Mouse (Mus musculus) liver, embryonic 16.5 days (tissue): Measurements from ENCODE around the gene Yif1b. TPM values are rescaled to one million over a fixed set of nuclear protein-coding genes. Genes with fewer than 3 reads are reported as not detected.

ENCODE experiments used
- ATAC-seq: fragments of 200-750 bp; cut with Nextera tagmentation; 2 replicates; pipeline ENCODE4 v1.8.0; 2017; ENCODE audit warnings: low read depth, mild to moderate bottlenecking, moderate number of reproducible peaks, moderate library complexity
- H3K27ac ChIP-seq: fragments of 300-500 bp; sonication (generic); 2 replicates; pipeline ENCODE4 v1.5.1; 2014; ENCODE audit warnings: mild to moderate bottlenecking, low read length
- H3K27me3 ChIP-seq: fragments of 300-500 bp; sonication (generic); 2 replicates; pipeline ENCODE4 v1.6.1; 2014; ENCODE audit warnings: low read depth, low read length, mixed read lengths; ENCODE audit not compliant: control insufficient read depth, insufficient read depth
- H3K36me3 ChIP-seq: fragments of 300-500 bp; sonication (generic); 2 replicates; pipeline ENCODE4 v1.6.1; 2014; ENCODE audit warnings: mild to moderate bottlenecking; ENCODE audit not compliant: control insufficient read depth, insufficient read depth
- H3K4me1 ChIP-seq: fragments of 300-500 bp; sonication (generic); 2 replicates; pipeline ENCODE4 v1.6.1; 2014; ENCODE audit warnings: low read depth, low read length, mixed read lengths; ENCODE audit not compliant: control insufficient read depth
- H3K4me2 ChIP-seq: fragments of 300-500 bp; sonication (generic); 2 replicates; pipeline ENCODE4 v1.6.1; 2014; ENCODE audit warnings: low read depth, low read length, mixed read lengths
- H3K4me3 ChIP-seq: fragments of 300-500 bp; sonication (generic); 2 replicates; pipeline ENCODE4 v1.5.1; 2014; ENCODE audit warnings: low read depth, mild to moderate bottlenecking, low read length
- H3K9ac ChIP-seq: fragments of 300-500 bp; sonication (generic); 2 replicates; pipeline ENCODE4 v1.6.1; 2014; ENCODE audit warnings: low read depth, low read length
- H3K9me3 ChIP-seq: fragments of 300-500 bp; sonication (generic); replicated peaks from 2 replicates; pipeline ENCODE4 v1.6.1; 2016; ENCODE audit warnings: low read length; ENCODE audit not compliant: control insufficient read depth
- WGBS: fragments of 180-500 bp; shearing (Covaris S2); extraction: QIAGEN DNeasy Blood & Tissue Kit; methylation state at CpG from one replicate; pipeline ENCODE4 v1.1.7; 2014; ENCODE audit not compliant: insufficient replicate concordance; 5-methylcytosine and 5-hydroxymethylcytosine counted together
- polyA plus RNA-seq: library from polyadenylated mRNA; unstranded; fragments of >200 nt; fragmentation: Nextera tagmentation; extraction: Ambion mirVana; gene quantifications from 2 replicates; pipeline ENCODE4 v1.2.1, GENCODE M21; 2015

Gene Yif1b
- polyA plus RNA-seq, 1 experiment from 2014 or later = 40.3 TPM

DNA sequence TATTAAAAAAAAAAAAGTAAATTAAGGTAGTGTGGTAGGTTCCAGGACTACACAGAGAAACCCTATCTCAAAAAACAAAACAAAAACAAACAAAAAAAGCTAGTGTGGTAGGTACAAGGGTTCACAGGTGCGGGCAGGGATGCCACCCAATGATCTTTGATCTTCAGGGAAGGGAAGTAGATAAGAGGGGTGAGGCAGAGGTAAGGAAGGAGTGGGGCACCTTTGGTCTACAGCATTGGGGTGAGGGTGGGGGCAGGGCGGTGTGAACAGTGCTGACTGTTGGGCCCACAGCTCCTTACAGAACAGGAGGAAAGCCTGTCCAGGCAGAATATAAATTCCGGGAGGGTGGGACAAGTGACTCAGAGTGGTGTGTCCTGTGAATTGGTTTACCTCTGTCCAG is 13.0 kb downstream of the Yif1b start:
- H3K27ac ChIP-seq = no peak overlapping the region
- no peaks in the 10 kb centered on the region for H3K27me3 ChIP-seq
- H3K4me1 ChIP-seq = peaks cover 13% of the 10 kb centered on the region
- H3K9me3 ChIP-seq = no peaks in the 10 kb centered on the region
- WGBS = 45% methylated on average over 3 of the region's 3 CpGs
- H3K4me3 ChIP-seq = no peak overlapping the region
- ATAC-seq = no peak
- no peak overlapping the region for H3K4me2 ChIP-seq
- H3K36me3 ChIP-seq = no peaks in the 10 kb centered on the region
- H3K9ac ChIP-seq = no peak overlapping the region

DNA sequence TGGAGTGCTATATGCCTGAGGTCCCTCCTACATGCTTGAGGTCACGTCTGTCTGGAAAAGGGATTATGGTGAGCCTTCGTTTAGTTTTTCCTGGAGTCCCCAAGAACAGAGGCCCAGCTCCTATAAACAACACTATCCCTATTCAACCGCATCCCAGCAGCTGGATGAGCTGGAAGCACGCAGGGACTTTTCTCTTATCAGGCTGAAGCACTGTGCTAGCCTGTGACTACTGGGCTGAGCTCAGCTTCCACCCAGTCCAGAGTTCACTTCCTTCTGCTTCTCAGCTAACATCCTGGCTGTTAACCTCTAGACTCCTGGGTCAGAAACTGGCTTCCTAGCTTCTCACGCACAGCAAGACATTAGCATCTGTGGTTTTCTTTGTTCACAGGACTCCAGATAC is 15.7 kb downstream of the Yif1b start:
- Histone ChIP-seq H3K4me2 (no peak overlapping the region), H3K4me3 (no peak overlapping the region), H3K9ac (no peak overlapping the region), H3K27ac (no peak overlapping the region), H3K4me1 (peaks cover 5% of the 10 kb centered on the region), H3K27me3 (no peaks in the 10 kb centered on the region), H3K36me3 (no peaks in the 10 kb centered on the region), H3K9me3 (no peaks in the 10 kb centered on the region)
- ATAC-seq = peak; percentile 56; the same call in 1 of the 2 replicates
- 16% methylated on average over 5 of the region's 5 CpGs for WGBS

DNA sequence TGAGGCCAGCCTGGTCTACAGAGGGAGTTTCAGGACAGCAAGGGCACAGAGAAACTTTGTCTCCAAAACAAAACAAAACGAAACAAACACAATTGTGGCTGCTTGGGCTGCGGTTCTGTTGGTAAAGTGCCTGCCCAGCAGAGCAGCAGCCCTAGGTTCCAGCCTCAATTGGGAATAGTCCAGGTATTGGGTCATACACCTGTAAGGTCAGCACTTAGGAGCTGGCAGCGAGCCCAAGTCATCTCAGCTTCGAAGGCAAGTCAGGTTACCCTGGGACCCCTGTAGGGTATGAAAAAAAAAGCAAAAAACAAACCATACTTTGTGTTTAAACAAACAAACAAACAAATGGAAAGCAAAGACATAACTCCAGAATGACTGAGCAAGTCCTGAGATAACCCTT is 17.7 kb downstream of the Yif1b start:
- H3K9ac ChIP-seq = no peak overlapping the region
- no peak for ATAC-seq
- no peaks in the 10 kb centered on the region for H3K27me3 ChIP-seq
- no peaks in the 10 kb centered on the region for H3K36me3 ChIP-seq
- no peak overlapping the region for H3K4me3 ChIP-seq
- no peak overlapping the region for H3K4me2 ChIP-seq
- no peaks in the 10 kb centered on the region for H3K9me3 ChIP-seq
- peaks cover 5% of the 10 kb centered on the region for H3K4me1 ChIP-seq
- WGBS = 65% methylated on average over 4 of the region's 4 CpGs
- no peak overlapping the region for H3K27ac ChIP-seq

DNA sequence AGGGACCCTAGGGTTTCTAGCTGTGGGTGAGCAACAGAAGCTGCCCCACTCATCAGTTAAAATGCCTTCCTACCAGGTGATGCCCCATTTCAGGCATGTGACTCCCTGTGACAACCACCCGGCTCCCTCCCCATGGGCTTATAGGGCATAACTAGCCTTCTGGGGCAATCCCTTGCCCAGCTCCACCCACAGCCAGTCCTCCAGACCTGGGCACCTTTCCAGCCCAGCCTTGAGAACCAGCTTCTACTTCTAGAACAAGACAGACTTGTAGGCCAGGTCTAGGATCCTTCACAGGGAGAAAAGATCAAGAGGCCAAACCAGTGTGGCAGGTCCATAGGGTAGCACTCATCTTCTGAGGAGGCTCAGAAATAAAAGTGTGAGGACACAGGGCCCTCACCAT is 19.2 kb downstream of the Yif1b start:
- ATAC-seq = no peak

DNA sequence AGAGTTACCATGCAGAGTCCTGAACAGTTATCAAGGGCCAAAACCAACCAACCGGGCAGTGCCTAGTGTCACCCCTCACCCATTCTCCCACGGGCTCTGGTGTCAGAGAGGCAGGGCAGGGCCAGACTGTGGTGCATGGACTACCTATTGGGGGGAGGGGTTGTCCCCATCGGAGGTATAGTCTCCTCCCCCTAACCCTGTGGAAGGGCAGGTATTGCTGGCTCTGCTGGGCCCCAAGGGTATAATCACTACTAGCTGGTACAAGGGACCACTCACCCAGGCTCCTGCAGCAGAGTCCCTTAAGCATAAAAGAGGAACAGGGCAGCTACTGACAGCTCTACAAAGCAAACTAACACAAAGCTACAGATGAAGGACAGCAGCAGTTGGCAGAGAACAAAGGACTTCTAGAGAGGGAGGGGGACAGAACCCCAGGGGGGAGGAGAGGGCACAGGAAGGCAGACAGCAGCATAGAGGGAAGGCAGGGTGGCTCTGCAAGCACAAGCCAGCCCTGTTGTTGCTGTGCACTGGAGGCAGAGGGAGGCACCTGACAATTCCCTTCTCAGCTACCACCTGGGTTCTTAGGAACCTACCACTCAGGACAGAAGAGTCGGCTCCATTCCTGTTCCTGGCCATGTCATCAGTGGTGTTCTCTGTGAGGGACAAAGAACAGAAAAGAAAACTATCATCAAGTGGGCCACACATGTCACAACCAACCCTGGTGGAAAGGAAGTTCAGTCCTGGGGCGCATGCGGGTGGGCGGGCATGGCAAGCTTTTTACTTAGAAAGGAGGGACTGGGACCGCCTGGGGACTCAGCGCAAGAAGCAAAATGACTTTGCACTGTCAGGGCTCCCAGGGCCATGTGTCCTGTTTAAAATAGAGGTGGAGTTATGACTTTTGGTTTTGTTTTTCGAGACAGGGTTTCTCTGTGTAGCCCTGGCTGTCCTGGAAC is 21.9 kb downstream of the Yif1b start:
- no peak for ATAC-seq
- Histone ChIP-seq H3K27ac (no peak overlapping the region), H3K4me1 (no peaks in the 10 kb centered on the region), H3K27me3 (no peaks in the 10 kb centered on the region), H3K4me2 (no peak overlapping the region), H3K36me3 (no peaks in the 10 kb centered on the region), H3K9me3 (no peaks in the 10 kb centered on the region), H3K4me3 (no peak overlapping the region), H3K9ac (no peak overlapping the region)
- WGBS = 65% methylated on average over 10 of the region's 10 CpGs

More for the DNA sequence above, 19.2 kb downstream of the Yif1b start:
- H3K27ac ChIP-seq = no peak overlapping the region
- H3K36me3 ChIP-seq = no peaks in the 10 kb centered on the region
- no peaks in the 10 kb centered on the region for H3K27me3 ChIP-seq
- no peak overlapping the region for H3K4me2 ChIP-seq
- H3K9me3 ChIP-seq = no peaks in the 10 kb centered on the region
- H3K4me1 ChIP-seq = peaks cover 5% of the 10 kb centered on the region
- WGBS = 86% methylated on average over 1 of the region's 1 CpGs
- no peak overlapping the region for H3K9ac ChIP-seq
- H3K4me3 ChIP-seq = no peak overlapping the region

DNA sequence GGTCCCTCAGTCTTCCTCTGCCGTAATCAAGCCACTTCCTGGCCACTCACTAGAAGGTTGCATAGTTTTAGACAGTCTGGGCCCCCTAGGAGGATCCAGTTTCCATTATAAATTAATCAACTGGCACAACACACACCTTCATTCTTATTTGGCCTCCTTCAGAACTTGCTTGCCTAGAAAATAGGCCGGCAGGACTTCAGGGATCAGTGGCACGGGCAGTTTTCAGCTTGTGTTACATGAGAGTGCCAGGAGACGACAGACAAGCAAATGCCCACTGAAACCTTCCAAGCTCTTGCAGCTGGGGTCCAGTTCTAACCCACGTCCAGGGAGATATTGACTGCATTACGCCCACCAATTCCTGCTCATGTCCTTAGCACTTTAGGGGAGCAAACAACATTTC is 24.0 kb downstream of the Yif1b start:
- H3K36me3 ChIP-seq = no peaks in the 10 kb centered on the region
- no peak overlapping the region for H3K4me3 ChIP-seq
- H3K27me3 ChIP-seq = no peaks in the 10 kb centered on the region
- no peak for ATAC-seq
- H3K9me3 ChIP-seq = no peaks in the 10 kb centered on the region
- no peak overlapping the region for H3K27ac ChIP-seq
- no peak overlapping the region for H3K9ac ChIP-seq
- 71% methylated on average over 6 of the region's 6 CpGs for WGBS
- H3K4me1 ChIP-seq = no peaks in the 10 kb centered on the region
- no peak overlapping the region for H3K4me2 ChIP-seq

DNA sequence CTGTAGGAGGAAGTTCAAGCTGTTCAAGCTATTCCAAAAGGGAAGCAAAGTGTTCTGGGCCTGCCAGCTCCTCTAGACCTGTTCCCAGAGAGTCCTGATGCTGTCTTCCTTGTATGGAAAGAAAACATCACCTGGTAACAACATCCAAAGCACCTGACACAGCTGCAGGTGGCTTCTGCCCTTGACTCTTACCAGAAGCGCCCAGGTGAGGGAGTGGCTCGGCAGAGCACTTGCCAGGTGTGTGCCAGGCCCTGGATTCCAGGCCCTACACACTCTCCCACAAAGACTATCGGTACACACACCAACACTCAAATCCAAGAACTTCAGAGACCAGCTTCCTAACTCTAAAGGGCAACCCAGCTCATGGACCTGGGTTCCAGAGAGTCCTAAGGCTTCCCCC is 25.7 kb downstream of the Yif1b start:
- H3K4me1 ChIP-seq = no peaks in the 10 kb centered on the region
- H3K4me3 ChIP-seq = no peak overlapping the region
- no peaks in the 10 kb centered on the region for H3K36me3 ChIP-seq
- 67% methylated on average over 3 of the region's 3 CpGs for WGBS
- H3K27me3 ChIP-seq = no peaks in the 10 kb centered on the region
- H3K27ac ChIP-seq = no peak overlapping the region
- no peak overlapping the region for H3K9ac ChIP-seq
- ATAC-seq = no peak
- H3K9me3 ChIP-seq = no peaks in the 10 kb centered on the region
- H3K4me2 ChIP-seq = no peak overlapping the region

DNA sequence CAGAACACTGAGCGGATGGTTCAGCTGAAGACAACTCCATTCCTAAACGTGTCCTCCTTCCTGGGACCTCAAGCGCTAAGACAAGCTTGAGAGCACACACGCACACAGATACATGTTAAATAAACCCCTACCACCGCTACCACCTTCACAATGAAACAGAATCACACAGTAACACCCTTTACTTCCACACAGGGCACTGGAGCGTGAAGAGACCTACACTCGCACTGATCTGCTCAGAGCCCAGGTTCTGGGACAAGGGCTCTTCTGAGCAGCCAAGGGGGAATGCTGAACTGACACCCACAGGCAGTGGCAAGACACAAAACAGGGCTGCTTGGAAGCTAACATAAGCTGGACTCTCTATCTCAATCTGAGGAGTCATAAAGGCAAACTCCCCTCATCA is 27.5 kb downstream of the Yif1b start:
- WGBS = 67% methylated on average over 7 of the region's 7 CpGs
- H3K9ac ChIP-seq = no peak overlapping the region
- no peaks in the 10 kb centered on the region for H3K36me3 ChIP-seq
- H3K9me3 ChIP-seq = no peaks in the 10 kb centered on the region
- no peaks in the 10 kb centered on the region for H3K27me3 ChIP-seq
- H3K4me2 ChIP-seq = no peak overlapping the region
- no peak overlapping the region for H3K4me3 ChIP-seq
- H3K27ac ChIP-seq = no peak overlapping the region
- no peak for ATAC-seq
- H3K4me1 ChIP-seq = no peaks in the 10 kb centered on the region

DNA sequence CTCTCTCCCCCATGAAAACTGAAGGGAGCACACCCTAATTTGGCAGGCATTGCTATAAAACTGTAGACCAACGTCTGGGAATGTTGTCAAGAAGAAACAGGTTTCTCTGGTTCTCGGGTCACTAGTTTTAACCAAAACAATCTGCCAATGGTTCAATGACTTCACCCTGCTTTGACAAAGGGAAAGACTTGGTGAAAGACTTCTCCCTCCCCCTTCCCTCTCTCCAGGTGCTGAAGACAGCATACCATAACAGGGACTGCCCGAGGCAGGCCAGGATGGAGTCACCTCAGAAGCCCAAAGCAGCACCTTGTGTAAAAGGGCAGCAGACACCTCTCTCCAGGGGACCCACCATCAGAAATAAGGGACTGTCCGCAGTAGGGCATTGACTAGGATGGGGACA is 28.8 kb downstream of the Yif1b start:
- no peak for ATAC-seq
- no peak overlapping the region for H3K4me3 ChIP-seq
- no peaks in the 10 kb centered on the region for H3K9me3 ChIP-seq
- no peaks in the 10 kb centered on the region for H3K36me3 ChIP-seq
- H3K4me1 ChIP-seq = no peaks in the 10 kb centered on the region
- no peak overlapping the region for H3K9ac ChIP-seq
- H3K27me3 ChIP-seq = no peaks in the 10 kb centered on the region
- no peak overlapping the region for H3K27ac ChIP-seq
- 63% methylated on average over 4 of the region's 4 CpGs for WGBS
- H3K4me2 ChIP-seq = no peak overlapping the region
